Mouse (Mus musculus) stomach, postnatal 0 days (tissue): ENCODE measurements at regions not wholly inside any gene's neighbourhood (a gene's known extent, or its start where the extent isn't known, plus 50 kb on each side); places are given as distances from the start of the nearest gene placed in this dataset.

Experiments used
- ATAC-seq: fragments of 200-750 bp; cut with Nextera tagmentation; 2 replicates; pipeline ENCODE4 v1.8.0; 2017; ENCODE audit not compliant: low FRiP score, low TSS enrichment
- DNase-seq: peaks from one replicate; pipeline ENCODE4 v3.0.0-alpha.2; 2016; ENCODE audit warnings: low spot score
- H3K27ac ChIP-seq: fragments of 300-500 bp; sonication (generic); replicated peaks from 2 replicates; pipeline ENCODE4 v1.5.1; 2014; ENCODE audit warnings: mild to moderate bottlenecking, control low read depth
- H3K27me3 ChIP-seq: fragments of 300-500 bp; sonication (generic); 2 replicates; pipeline ENCODE4 v1.6.1; 2014; ENCODE audit warnings: low read length; ENCODE audit not compliant: control insufficient read depth, insufficient read depth
- H3K36me3 ChIP-seq: fragments of 300-500 bp; sonication (generic); 2 replicates; pipeline ENCODE4 v1.6.1; 2014; ENCODE audit warnings: low read length, mixed read lengths; ENCODE audit not compliant: control insufficient read depth, insufficient read depth
- H3K4me1 ChIP-seq: fragments of 300-500 bp; sonication (generic); replicated peaks from 2 replicates; pipeline ENCODE4 v1.6.1; 2014; ENCODE audit warnings: antibody characterized with exemption; ENCODE audit not compliant: control insufficient read depth, insufficient read depth
- H3K4me2 ChIP-seq: fragments of 300-500 bp; sonication (generic); replicated peaks from 2 replicates; pipeline ENCODE4 v1.6.1; 2014; ENCODE audit warnings: low read depth, mild to moderate bottlenecking, control low read depth, moderate library complexity
- H3K4me3 ChIP-seq: fragments of 300-500 bp; sonication (generic); 2 replicates; pipeline ENCODE4 v1.5.1; 2014; ENCODE audit warnings: low read depth, low read length, control low read depth
- H3K9ac ChIP-seq: fragments of 300-500 bp; sonication (generic); 2 replicates; pipeline ENCODE4 v1.6.1; 2014; ENCODE audit warnings: mild to moderate bottlenecking, low read length, control low read depth, mixed read lengths
- H3K9me3 ChIP-seq: fragments of 300-500 bp; sonication (generic); 2 replicates; pipeline ENCODE4 v1.6.1; 2016; ENCODE audit warnings: low read length; ENCODE audit not compliant: control insufficient read depth
- CTCF ChIP-seq: IDR thresholded peaks from 2 replicates; pipeline ENCODE4 v1.5.1; 2016; ENCODE audit warnings: antibody characterized with exemption, low read depth, mild to moderate bottlenecking, moderate library complexity
- EP300 ChIP-seq: optimal IDR thresholded peaks from 2 replicates; pipeline ENCODE3; 2016; ENCODE audit warnings: antibody characterized with exemption
- WGBS: fragments of 180-500 bp; shearing (Covaris S2); extraction: QIAGEN DNeasy Blood & Tissue Kit; methylation state at CpG from one replicate; pipeline ENCODE4 v1.1.7; 2014; 5-methylcytosine and 5-hydroxymethylcytosine counted together

GRCm38 (mm10) chr11:66836633-66837380 lies 75.0 kb upstream of the Pirt start:
- H3K27ac ChIP-seq: no peak overlapping the region
- H3K9me3 ChIP-seq: no peaks in the 10 kb centered on the region
- no peaks in the 10 kb centered on the region for H3K4me1 ChIP-seq
- no peak overlapping the region for H3K9ac ChIP-seq
- 69% methylated on average over 2 of the region's 2 CpGs for WGBS
- DNase-seq: no peak
- TF ChIP-seq EP300 (no peak), CTCF (no peak)
- no peaks in the 10 kb centered on the region for H3K27me3 ChIP-seq
- H3K4me2 ChIP-seq: no peak overlapping the region
- H3K4me3 ChIP-seq: no peak overlapping the region
- ATAC-seq: no peak
- H3K36me3 ChIP-seq: no peaks in the 10 kb centered on the region

- Histone ChIP-seq H3K4me2 (no peak overlapping the region), H3K36me3 (no peaks in the 10 kb centered on the region), H3K9me3 (no peaks in the 10 kb centered on the region), H3K4me3 (no peak overlapping the region), H3K9ac (no peak overlapping the region), H3K27ac (no peak overlapping the region), H3K27me3 (no peaks in the 10 kb centered on the region), H3K4me1 (no peaks in the 10 kb centered on the region)
- DNase-seq (no peak), ATAC-seq (no peak)
- TF ChIP-seq CTCF (peak; percentile 29; the same call in 1 of the 2 replicates), EP300 (no peak)
Measured at GRCm38 (mm10) chr11:66845238-66845637, 66.5 kb upstream of the Pirt start.

DNA sequence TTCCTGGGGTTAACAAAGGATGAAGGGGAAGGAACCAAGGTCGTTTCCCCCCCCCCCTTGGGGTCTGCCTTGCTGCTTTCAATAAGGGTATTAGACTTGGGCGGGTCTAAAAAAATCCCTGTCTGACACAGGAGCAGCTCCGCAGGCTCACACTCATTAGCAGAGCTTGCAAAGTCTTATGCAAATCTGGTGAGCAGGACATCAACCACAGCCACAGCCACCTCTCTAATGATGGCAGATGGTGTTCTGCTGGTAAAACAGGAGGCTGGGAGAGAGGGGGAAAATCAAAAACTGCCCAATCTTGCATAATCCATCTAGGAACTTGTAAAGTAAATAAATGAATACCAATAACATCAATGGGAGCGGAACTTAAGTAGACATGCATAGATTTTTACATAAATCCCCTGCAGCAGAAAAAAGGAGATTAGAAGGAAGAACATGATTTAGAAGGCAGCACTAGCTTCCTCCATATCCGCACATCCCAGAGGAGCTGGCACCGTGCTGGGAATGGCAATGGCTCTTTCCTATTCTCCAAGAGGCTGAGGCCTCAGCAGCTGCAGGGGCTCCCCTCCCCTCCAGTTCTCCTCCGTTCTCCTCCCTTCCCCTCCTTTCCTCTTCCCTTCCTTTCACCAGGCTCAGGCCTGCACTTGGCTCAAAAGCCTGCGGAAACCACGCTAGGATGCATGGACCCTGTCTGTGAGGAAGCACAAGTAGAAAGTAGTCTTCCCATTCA lies 65.6 kb upstream of the Pirt start:
- Histone ChIP-seq H3K4me1 (no peaks in the 10 kb centered on the region), H3K27ac (no peak overlapping the region), H3K27me3 (no peaks in the 10 kb centered on the region), H3K9ac (no peak overlapping the region), H3K36me3 (no peaks in the 10 kb centered on the region), H3K4me3 (no peak overlapping the region), H3K9me3 (no peaks in the 10 kb centered on the region), H3K4me2 (no peak overlapping the region)
- WGBS: 42% methylated on average over 9 of the region's 9 CpGs
- DNase-seq (no peak), ATAC-seq (no peak)
- TF ChIP-seq CTCF: no peak
- no peak for TF ChIP-seq EP300
